Mouse (Mus musculus): ENCODE measurements around the gene Heatr1.

DNA sequence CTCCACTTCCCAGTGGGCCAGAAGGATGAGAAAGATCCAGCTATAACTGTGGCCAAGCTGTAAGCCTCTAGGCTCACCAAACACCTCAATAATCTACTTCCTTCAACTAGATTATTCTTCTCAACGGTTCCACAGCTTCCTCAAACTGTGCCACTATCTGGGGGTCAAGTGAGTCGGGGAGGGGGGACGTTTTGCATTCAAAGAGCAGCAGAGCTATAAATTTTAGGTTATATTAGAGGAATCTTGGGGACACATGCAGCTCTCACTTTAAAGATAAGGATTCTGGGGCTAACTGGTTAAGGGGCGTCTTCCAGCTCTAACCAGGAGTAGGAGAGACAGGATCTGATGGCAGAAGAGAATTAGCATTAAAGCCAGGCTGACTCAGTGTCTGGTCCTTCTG is 38.6 kb upstream of the Heatr1 start:
- TF ChIP-seq CTCF (IDR thresholded peaks at IDR 0.05; ENCODE audit: extremely low read depth, insufficient read depth, low read length) (no peak), POLR2A (IDR thresholded peaks at IDR 0.05; ENCODE audit: extremely low read depth, insufficient read depth, low read length) (no peak)
